Mouse (Mus musculus): Measurements from ENCODE around the gene Gstm2. TPM values are rescaled to one million over a fixed set of nuclear protein-coding genes. Genes with fewer than 3 reads are reported as not detected.
"Not testable (repeated sequence)": the region's sequence is repeated elsewhere in the genome, so short reads cannot be mapped to it uniquely, and the experiment has no call there.

The Gstm2 gene
- total RNA-seq, 2 experiments from 2014 or later, result not detected

GRCm38 (mm10) chr3:107999491-107999890 is 13.2 kb upstream of the Gstm2 start:
- ATAC-seq (replicated peaks; ENCODE audit: low FRiP score, poor library complexity, severe bottlenecking), result no peak

DNA sequence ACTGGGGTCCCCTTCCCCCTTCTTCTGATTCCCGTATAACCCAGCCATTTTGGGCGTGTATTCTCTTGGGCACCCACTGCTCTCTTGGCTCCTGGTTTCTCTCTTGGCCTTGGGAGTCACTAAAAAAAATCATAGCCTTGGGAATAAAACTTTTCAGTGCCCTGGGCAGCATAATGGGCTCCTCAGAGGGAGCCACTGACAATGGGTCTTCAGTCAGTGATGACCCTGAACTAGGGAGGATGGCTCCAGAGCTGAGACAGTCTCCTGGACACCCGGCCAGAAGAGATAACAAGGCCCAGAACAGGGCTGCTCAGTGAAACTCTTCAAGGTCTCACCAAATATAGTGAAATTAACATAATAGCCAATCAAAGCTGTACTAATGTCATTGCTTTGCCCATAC is 12.3 kb upstream of the Gstm2 start:
- no peak for ATAC-seq (replicated peaks; ENCODE audit: low FRiP score, poor library complexity, severe bottlenecking)

GRCm38 (mm10) chr3:107996576-107996975 is 10.3 kb upstream of the Gstm2 start:
- ATAC-seq (replicated peaks; ENCODE audit: low FRiP score, poor library complexity, severe bottlenecking), result no peak

DNA sequence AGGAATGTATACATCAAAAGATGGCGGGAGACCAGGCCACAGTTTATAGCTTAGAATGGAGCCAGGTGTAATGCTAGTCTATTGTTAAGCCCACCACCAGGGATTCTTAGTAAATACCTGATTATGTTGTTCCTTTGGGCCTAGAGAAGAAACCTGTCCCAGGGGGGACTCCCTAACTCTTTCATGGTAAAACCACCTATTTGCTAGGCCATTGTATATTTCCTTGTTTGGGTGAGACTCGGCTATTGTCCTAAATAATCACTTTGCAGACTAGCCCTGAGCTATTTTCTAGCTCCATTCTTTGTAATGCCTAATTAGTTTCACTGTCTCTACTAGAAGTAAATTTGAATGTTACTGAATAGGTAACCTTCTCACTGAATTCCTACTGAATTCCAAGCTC is 9.7 kb upstream of the Gstm2 start:
- ATAC-seq (replicated peaks; ENCODE audit: low FRiP score, poor library complexity, severe bottlenecking), result not testable (repeated sequence)

DNA sequence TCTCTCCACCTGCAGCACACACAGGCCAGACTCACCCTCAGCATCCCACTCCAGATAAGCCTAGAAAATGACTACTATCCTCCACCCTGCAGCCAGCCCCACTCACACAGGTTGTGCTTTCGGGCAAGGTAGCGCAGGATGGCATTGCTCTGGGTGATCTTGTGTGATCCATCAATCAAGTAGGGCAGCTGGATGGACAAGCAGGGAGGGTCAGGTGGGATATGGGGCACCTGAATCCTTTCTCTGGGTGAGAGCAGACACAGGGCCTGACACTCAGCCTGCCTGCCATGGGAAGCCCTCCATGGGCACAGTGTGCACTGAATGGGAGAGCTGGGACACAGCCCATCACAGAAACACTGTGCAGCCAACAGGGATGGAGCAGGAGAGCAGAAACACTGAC is 1.1 kb downstream of the Gstm2 start:
- ATAC-seq (replicated peaks; ENCODE audit: low FRiP score, poor library complexity, severe bottlenecking), result not testable (repeated sequence)

GRCm38 (mm10) chr3:107984471-107984870 is 1.8 kb downstream of the Gstm2 start:
- ATAC-seq (replicated peaks; ENCODE audit: low FRiP score, poor library complexity, severe bottlenecking), result no peak

GRCm38 (mm10) chr3:107983771-107984170 is 2.5 kb downstream of the Gstm2 start:
- no peak for ATAC-seq (replicated peaks; ENCODE audit: low FRiP score, poor library complexity, severe bottlenecking)

- no peak for ATAC-seq (replicated peaks; ENCODE audit: low FRiP score, poor library complexity, severe bottlenecking)
Measured at GRCm38 (mm10) chr3:107982726-107983125, 3.5 kb downstream of the Gstm2 start.

- ATAC-seq (replicated peaks; ENCODE audit: low FRiP score, poor library complexity, severe bottlenecking), result no peak
Measured at GRCm38 (mm10) chr3:107981261-107981660, 5.0 kb downstream of the Gstm2 start.

DNA sequence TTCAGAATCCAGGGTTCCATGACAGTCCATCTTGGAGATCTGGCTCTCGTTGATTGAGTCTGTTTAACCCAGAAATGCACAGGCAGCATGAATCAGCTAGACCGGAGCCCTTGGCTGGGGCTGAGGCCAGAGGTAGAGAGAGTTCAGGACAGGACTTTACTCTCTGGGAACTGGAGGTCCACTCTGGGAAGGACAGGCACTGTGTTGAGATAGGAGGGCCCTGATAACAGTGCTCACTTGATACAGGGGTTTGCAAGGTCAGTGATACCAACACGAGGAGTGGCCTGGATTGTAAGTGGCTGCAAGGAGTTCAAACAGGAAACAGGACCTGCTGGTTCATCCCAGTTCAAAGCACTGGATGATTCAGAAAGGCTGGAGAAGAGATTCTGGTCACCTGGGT is 8.6 kb downstream of the Gstm2 start:
- ATAC-seq (replicated peaks; ENCODE audit: low FRiP score, poor library complexity, severe bottlenecking), result no peak

GRCm38 (mm10) chr3:107974237-107974636 is 12.0 kb downstream of the Gstm2 start:
- ATAC-seq (replicated peaks; ENCODE audit: low FRiP score, poor library complexity, severe bottlenecking), result no peak

DNA sequence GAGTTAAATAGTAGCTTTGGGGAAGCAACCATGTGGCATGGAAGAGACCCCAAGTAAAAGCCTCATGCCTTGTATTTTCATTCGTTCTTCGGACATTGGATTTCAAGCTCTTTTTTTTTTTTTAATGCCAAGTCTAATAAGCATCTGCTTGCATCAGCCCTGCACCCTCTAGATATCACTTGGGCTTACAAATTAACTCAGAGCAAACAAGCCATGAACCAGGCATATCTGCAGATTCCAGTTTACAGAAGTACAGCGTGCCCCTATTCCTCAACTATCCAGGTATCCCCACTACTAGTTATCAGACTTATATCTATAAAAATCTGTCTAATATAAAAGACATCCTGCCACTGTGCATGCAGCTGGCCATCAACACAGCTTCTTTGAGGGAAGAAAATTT is 14.2 kb downstream of the Gstm2 start:
- ATAC-seq (replicated peaks; ENCODE audit: low FRiP score, poor library complexity, severe bottlenecking), result no peak

DNA sequence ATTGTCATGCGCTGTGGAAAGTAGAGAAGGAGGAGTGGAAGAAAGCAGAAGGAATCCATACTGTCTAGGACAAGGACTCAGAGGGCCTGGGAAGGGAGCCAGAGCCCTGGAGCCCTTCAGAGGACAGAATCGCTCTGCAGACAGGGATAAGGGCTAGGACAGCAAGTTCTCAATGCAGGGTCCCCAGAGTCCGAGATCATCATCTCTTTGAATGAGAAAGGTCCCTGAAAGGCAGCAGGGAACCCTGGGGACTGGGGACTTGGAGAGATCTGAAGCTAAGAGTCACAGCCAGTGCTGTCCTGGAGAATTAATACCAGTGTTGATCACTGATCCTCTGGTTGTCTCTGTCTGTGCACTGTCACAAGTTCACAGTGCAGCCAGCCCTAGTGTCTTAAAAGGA is 15.2 kb downstream of the Gstm2 start:
- not testable (repeated sequence) for ATAC-seq (replicated peaks; ENCODE audit: low FRiP score, poor library complexity, severe bottlenecking)

DNA sequence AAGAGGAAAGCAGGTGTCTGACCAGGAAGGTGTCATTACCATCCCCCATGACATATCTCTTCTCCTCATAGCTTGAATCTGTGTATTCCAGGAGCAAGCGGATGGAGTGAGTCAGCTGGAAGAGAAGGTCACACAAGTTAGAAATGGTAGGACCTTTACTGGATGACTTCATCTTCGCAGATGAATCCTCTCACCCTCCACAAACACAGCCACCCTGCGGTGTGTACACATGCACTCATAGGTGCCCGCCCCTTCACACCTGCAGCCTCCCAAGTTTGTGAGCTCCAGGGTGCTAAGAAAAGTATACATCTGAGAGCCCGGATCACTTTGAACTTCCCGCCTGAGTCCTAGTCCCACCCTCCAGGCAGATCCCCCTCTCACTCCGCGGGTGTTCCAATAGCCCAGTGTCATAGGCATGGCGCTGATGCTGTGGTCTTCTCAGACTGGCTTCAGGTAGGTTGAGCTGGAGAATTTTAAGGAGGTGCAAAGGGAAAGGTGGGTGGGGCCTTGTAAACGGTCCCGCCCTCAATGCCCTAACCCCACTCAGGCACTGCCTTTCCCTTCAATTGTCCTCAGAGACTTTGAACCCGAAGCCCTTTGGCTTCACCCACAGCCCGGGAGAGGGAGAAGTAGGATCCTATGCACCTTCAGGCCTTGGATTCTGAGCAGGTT is 17.4 kb downstream of the Gstm2 start, which contains the start of gene Gstm3:
Gstm3 (minus strand) TSS at position 560 of the 672 bp plus-strand sequence.
- ATAC-seq (replicated peaks; ENCODE audit: low FRiP score, poor library complexity, severe bottlenecking), result no peak

GRCm38 (mm10) chr3:107966631-107967030 is 19.6 kb downstream of the Gstm2 start:
- no peak for ATAC-seq (replicated peaks; ENCODE audit: low FRiP score, poor library complexity, severe bottlenecking)

- no peak for ATAC-seq (replicated peaks; ENCODE audit: low FRiP score, poor library complexity, severe bottlenecking)
Measured at GRCm38 (mm10) chr3:107965592-107965991, 20.7 kb downstream of the Gstm2 start.

DNA sequence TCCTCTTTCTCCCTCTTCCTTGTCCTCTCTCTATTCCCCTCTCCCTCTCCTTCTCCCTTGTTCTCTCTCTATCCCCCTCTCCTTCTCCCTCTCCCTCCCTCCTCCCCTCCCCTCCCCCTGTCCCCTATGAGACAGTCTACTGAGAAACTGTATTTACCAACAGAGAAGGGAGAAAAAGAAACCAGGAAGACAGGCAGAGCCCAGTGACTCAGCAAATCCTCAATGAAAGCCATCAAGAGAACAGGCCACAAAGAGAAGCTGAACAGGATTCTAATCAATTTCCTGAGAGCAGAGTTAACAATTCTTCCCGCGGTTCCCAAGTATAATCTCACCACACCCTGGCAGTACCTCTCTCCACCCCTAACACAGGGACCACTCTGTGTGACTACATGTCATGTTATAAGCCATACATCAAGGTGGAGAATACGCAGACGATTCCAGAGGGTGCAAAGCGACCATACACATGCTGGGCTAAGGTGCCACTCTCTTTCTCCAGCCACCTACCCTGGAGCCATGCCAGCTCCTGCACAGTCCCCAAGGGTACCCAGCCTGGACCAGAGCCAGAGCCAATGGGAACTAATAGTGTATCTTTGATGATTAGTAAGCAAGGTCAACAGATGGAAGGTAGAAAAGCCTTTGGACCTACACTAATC is 21.5 kb downstream of the Gstm2 start:
- no peak for ATAC-seq (replicated peaks; ENCODE audit: low FRiP score, poor library complexity, severe bottlenecking)

- ATAC-seq (replicated peaks; ENCODE audit: low FRiP score, poor library complexity, severe bottlenecking), result no peak
Measured at GRCm38 (mm10) chr3:107964026-107964425, 22.2 kb downstream of the Gstm2 start.

GRCm38 (mm10) chr3:107955260-107955659 is 31.0 kb downstream of the Gstm2 start:
- not testable (repeated sequence) for ATAC-seq (replicated peaks; ENCODE audit: low FRiP score, poor library complexity, severe bottlenecking)

GRCm38 (mm10) chr3:107953906-107954305 is 32.3 kb downstream of the Gstm2 start:
- ATAC-seq (replicated peaks; ENCODE audit: low FRiP score, poor library complexity, severe bottlenecking), result no peak

- no peak for ATAC-seq (replicated peaks; ENCODE audit: low FRiP score, poor library complexity, severe bottlenecking)
Measured at GRCm38 (mm10) chr3:107953328-107953755, 32.9 kb downstream of the Gstm2 start.

Measured in erythroid progenitor cell, adult 5-6 weeks (primary cell).